Mouse (Mus musculus) liver (tissue): Measurements from ENCODE around the gene Ptgdr2.

ENCODE experiments used
- DNase-seq: peaks from one replicate; pipeline ENCODE4 v3.0.0-alpha.2; 2020; ENCODE audit warnings: mixed read lengths

The Ptgdr2 gene

GRCm38 (mm10) chr19:10937110-10937563 is at the start of gene Ptgdr2:
Gene Ptgdr2, plus strand, starts transcription at chr19:10937160.
- peak; percentile 49 for DNase-seq

GRCm38 (mm10) chr19:10892201-10892600 is 44.8 kb upstream of the Ptgdr2 start:
- DNase-seq, result no peak

- peak; percentile 95 for DNase-seq
Measured at GRCm38 (mm10) chr19:10895016-10895528, 41.9 kb upstream of the Ptgdr2 start, which contains the start of gene Prpf19. Gene Prpf19, plus strand, starts transcription at chr19:10895231.

GRCm38 (mm10) chr19:10895708-10896107 is 41.3 kb upstream of the Ptgdr2 start:
- DNase-seq, result no peak

- no peak for DNase-seq
Measured at GRCm38 (mm10) chr19:10896849-10897248, 40.1 kb upstream of the Ptgdr2 start.

GRCm38 (mm10) chr19:10897491-10897890 is 39.5 kb upstream of the Ptgdr2 start:
- DNase-seq, result no peak

GRCm38 (mm10) chr19:10900315-10900714 is 36.6 kb upstream of the Ptgdr2 start:
- DNase-seq, result no peak

- DNase-seq, result no peak
Measured at GRCm38 (mm10) chr19:10901046-10901445, 35.9 kb upstream of the Ptgdr2 start.

- DNase-seq, result no peak
Measured at GRCm38 (mm10) chr19:10904512-10904911, 32.4 kb upstream of the Ptgdr2 start.

- DNase-seq, result peak; percentile 38
Measured at GRCm38 (mm10) chr19:10904927-10905727, 31.8 kb upstream of the Ptgdr2 start.

GRCm38 (mm10) chr19:10905728-10906000 is 31.3 kb upstream of the Ptgdr2 start:
- no peak for DNase-seq

GRCm38 (mm10) chr19:10907891-10908290 is 29.1 kb upstream of the Ptgdr2 start:
- DNase-seq, result peak; percentile 49

GRCm38 (mm10) chr19:10909087-10909721 is 27.8 kb upstream of the Ptgdr2 start:
- no peak for DNase-seq

- DNase-seq, result no peak
Measured at GRCm38 (mm10) chr19:10914291-10914690, 22.7 kb upstream of the Ptgdr2 start.

GRCm38 (mm10) chr19:10914870-10915269 is 22.1 kb upstream of the Ptgdr2 start:
- no peak for DNase-seq

- no peak for DNase-seq
Measured at GRCm38 (mm10) chr19:10916506-10916905, 20.5 kb upstream of the Ptgdr2 start.

GRCm38 (mm10) chr19:10918321-10918991 is 18.5 kb upstream of the Ptgdr2 start:
- no peak for DNase-seq

- no peak for DNase-seq
Measured at GRCm38 (mm10) chr19:10920532-10920931, 16.4 kb upstream of the Ptgdr2 start, which contains the start of gene Zp1. Gene Zp1, minus strand, starts transcription at chr19:10920632.

- no peak for DNase-seq
Measured at GRCm38 (mm10) chr19:10921058-10921457, 15.9 kb upstream of the Ptgdr2 start.

- no peak for DNase-seq
Measured at GRCm38 (mm10) chr19:10924220-10924619, 12.7 kb upstream of the Ptgdr2 start.

- no peak for DNase-seq
Measured at GRCm38 (mm10) chr19:10926123-10926621, 10.8 kb upstream of the Ptgdr2 start.

GRCm38 (mm10) chr19:10926666-10927065 is 10.3 kb upstream of the Ptgdr2 start:
- no peak for DNase-seq

GRCm38 (mm10) chr19:10930641-10931040 is 6.3 kb upstream of the Ptgdr2 start:
- DNase-seq, result no peak
